Mouse (Mus musculus) limb, embryonic 11.5 days (tissue): ENCODE measurements at regions not wholly inside any gene's neighbourhood (a gene's known extent, or its start where the extent isn't known, plus 50 kb on each side); places are given as distances from the start of the nearest gene placed in this dataset.

ENCODE experiments used
- ATAC-seq: fragments of 200-750 bp; cut with Nextera tagmentation; 2 replicates; pipeline ENCODE4 v1.8.0; 2017; ENCODE audit warnings: low read depth; ENCODE audit not compliant: insufficient number of reproducible peaks, low FRiP score, low TSS enrichment
- DNase-seq: peaks from one replicate; pipeline ENCODE4 v3.0.0-alpha.2; 2015; ENCODE audit warnings: low spot score
- H3K27ac ChIP-seq: fragments of 300-500 bp; sonication (generic); replicated peaks from 2 replicates; pipeline ENCODE4 v1.5.1; 2014; ENCODE audit warnings: low read depth, mild to moderate bottlenecking, low read length
- H3K27me3 ChIP-seq: fragments of 300-500 bp; sonication (generic); 2 replicates; pipeline ENCODE4 v1.6.1; 2014; ENCODE audit warnings: mild to moderate bottlenecking, low read length, mixed read lengths; ENCODE audit not compliant: control insufficient read depth, insufficient read depth
- H3K36me3 ChIP-seq: fragments of 300-500 bp; sonication (generic); 2 replicates; pipeline ENCODE4 v1.6.1; 2014; ENCODE audit warnings: mild to moderate bottlenecking, low read length, moderate library complexity, mixed read lengths; ENCODE audit not compliant: control insufficient read depth, insufficient read depth
- H3K4me1 ChIP-seq: fragments of 300-500 bp; sonication (generic); 2 replicates; pipeline ENCODE4 v1.6.1; 2014; ENCODE audit warnings: low read length, mixed read lengths; ENCODE audit not compliant: control insufficient read depth, insufficient read depth
- H3K4me2 ChIP-seq: fragments of 300-500 bp; sonication (generic); 2 replicates; pipeline ENCODE4 v1.6.1; 2014; ENCODE audit warnings: low read depth, mild to moderate bottlenecking, moderate library complexity; ENCODE audit not compliant: severe bottlenecking
- H3K4me3 ChIP-seq: fragments of 300-500 bp; sonication (generic); 2 replicates; pipeline ENCODE4 v1.5.1; 2014; ENCODE audit warnings: low read depth, low read length
- H3K9ac ChIP-seq: fragments of 300-500 bp; sonication (generic); 2 replicates; pipeline ENCODE4 v1.6.1; 2014; ENCODE audit warnings: mild to moderate bottlenecking, low read length
- H3K9me3 ChIP-seq: fragments of 300-500 bp; sonication (generic); 2 replicates; pipeline ENCODE4 v1.6.1; 2016; ENCODE audit warnings: low read length; ENCODE audit not compliant: control insufficient read depth
- WGBS: fragments of 180-500 bp; shearing (Covaris S2); extraction: QIAGEN DNeasy Blood & Tissue Kit; methylation state at CpG from one replicate; pipeline ENCODE4 v1.1.7; 2014; 5-methylcytosine and 5-hydroxymethylcytosine counted together

DNA sequence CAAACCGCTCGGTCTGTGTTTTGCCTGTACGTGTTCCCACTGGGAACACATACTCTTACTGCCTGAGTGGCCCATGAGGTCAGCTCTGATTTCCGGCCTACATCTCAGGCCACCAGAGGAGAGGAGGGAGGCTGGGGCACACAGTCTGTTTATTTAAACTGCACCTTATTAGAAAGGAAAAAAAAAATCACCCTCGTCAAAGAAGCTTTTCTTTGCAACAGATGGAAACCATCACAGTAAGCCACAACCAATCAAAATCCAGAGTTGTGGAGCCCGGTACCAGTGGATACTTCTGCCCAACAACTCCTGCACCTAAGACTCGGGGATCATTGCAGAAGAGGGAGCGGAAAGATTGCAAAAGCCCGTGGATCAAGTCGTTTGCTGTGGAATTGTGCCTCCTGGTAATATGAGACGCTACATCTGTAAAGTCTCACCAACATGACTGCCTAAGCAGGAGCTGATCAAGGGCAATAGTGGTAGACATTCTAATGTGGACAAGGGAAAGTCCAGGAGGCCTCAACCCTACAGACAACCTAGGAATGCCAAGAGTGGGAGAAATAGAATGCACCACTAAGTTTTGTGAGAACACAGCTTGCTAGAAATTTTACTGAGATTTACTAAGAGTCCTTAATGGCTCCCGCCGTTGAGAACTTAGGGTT lies 60.5 kb downstream of the Uqcrfs1 start:
- no peak overlapping the region for H3K4me3 ChIP-seq
- no peak overlapping the region for H3K9ac ChIP-seq
- no peaks in the 10 kb centered on the region for H3K36me3 ChIP-seq
- no peaks in the 10 kb centered on the region for H3K4me1 ChIP-seq
- H3K4me2 ChIP-seq: no peak overlapping the region
- ATAC-seq (peak; percentile 91), DNase-seq (peak; percentile 71)
- peak overlapping the region; percentile 84 for H3K27ac ChIP-seq
- H3K27me3 ChIP-seq: no peaks in the 10 kb centered on the region
- WGBS: 34% methylated on average over 13 of the region's 13 CpGs
- H3K9me3 ChIP-seq: no peaks in the 10 kb centered on the region

DNA sequence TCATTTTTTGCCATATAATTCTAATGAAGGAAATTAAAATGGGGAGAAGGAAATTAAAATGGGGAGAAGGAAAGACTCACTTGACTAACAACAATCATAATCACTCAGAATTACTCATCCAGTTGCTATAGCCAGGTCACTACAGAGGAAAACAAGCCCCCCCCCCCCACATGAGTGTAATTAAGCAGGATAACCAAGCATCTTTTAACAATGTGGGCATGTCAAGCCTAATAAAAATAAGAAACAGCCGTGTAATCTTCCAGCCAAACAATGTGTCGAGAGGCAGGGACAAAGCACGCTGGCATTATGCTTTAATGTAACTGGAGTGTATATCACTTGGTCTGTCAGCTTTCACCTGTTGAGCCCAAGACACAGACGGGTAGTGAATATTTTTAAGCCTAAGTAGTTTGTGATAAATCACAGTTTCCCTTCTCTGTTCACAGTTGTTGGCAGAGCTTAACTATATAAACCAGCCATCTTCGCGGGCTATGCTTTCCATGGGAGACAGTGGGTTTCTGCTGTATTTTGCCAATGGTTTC lies 66.0 kb downstream of the Uqcrfs1 start:
- DNase-seq: no peak
- Histone ChIP-seq H3K36me3 (no peaks in the 10 kb centered on the region), H3K9ac (no peak overlapping the region), H3K4me3 (no peak overlapping the region), H3K27me3 (no peaks in the 10 kb centered on the region), H3K27ac (no peak overlapping the region), H3K9me3 (no peaks in the 10 kb centered on the region), H3K4me1 (no peaks in the 10 kb centered on the region), H3K4me2 (no peak overlapping the region)
- no peak for ATAC-seq
- 34% methylated on average over 6 of the region's 6 CpGs for WGBS

DNA sequence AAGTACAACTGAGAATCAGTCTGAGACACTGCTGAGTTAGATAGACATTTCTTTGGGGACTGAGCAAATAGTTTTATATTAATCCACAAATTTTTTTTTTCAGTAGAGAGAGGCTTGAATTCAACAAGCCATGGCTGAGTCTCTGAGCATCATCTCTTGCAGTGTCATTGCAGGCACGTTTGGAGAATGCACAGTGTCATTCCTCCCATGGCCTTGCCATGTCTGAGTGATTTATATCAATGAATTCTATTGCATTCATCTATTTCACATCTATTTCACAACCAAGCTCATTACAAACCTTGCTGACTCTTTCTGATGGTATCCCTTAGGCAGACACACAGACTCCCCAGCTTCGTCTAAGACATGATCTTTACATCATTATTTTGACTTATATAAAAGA lies 66.6 kb downstream of the Uqcrfs1 start:
- Histone ChIP-seq H3K36me3 (no peaks in the 10 kb centered on the region), H3K4me2 (no peak overlapping the region), H3K9ac (no peak overlapping the region), H3K27ac (no peak overlapping the region), H3K9me3 (no peaks in the 10 kb centered on the region), H3K4me3 (no peak overlapping the region), H3K4me1 (no peaks in the 10 kb centered on the region), H3K27me3 (no peaks in the 10 kb centered on the region)
- 55% methylated on average over 2 of the region's 2 CpGs for WGBS
- no peak for DNase-seq
- no peak for ATAC-seq

DNA sequence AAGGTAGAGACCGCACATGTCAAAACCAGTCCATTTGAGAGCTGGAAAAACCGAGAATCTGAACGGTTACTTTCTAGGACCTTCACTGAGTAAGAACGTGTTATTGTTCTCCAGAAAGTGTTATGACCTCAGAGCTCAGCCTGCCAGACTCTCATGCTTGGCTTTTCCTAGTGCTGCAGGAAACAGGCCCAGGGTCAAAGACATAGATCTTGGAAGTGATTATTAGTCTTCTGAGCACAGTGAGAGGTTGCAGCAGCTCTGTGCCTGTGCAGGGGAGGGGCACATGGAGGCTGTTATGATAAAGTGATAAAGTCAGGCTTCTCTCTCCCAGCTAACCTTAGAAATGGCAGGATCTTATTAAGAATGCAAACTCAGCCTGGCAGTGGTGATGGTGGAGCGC lies 73.9 kb downstream of the Uqcrfs1 start:
- Histone ChIP-seq H3K4me2 (no peak overlapping the region), H3K36me3 (no peaks in the 10 kb centered on the region), H3K27ac (no peak overlapping the region), H3K4me1 (0 out of 2 replicates have a peak, but pooled peaks cover 2% of the 10 kb centered on the region), H3K4me3 (no peak overlapping the region), H3K9ac (no peak overlapping the region), H3K27me3 (no peaks in the 10 kb centered on the region), H3K9me3 (no peaks in the 10 kb centered on the region)
- no peak for DNase-seq
- ATAC-seq: no peak
- WGBS: 85% methylated on average over 5 of the region's 5 CpGs

DNA sequence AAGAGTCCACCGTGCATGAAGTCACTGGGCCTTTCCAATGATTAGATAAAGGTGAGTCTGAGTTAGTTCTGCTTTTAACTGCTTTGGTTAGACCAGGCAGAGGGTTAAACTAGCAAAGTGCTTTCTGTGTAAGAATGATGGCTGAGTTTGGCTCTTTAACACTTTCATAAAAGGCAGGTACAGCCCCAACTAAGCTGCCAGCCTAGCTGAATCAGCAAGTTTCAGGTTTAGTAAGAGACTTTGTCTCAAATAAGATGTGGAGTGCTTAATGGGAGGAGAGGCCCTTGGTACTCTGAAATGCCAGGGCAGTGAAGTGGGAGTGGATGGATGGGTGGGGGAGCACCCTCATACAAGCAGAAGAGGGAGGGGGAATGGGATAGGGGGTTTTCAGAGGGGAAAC lies 78.1 kb downstream of the Uqcrfs1 start:
- no peak overlapping the region for H3K4me2 ChIP-seq
- no peak overlapping the region for H3K27ac ChIP-seq
- DNase-seq: no peak
- ATAC-seq: no peak
- H3K36me3 ChIP-seq: no peaks in the 10 kb centered on the region
- 81% methylated on average over 1 of the region's 1 CpGs for WGBS
- no peaks in the 10 kb centered on the region for H3K27me3 ChIP-seq
- no peak overlapping the region for H3K4me3 ChIP-seq
- no peaks in the 10 kb centered on the region for H3K9me3 ChIP-seq
- 0 out of 2 replicates have a peak, but pooled peaks cover 2% of the 10 kb centered on the region for H3K4me1 ChIP-seq
- no peak overlapping the region for H3K9ac ChIP-seq

DNA sequence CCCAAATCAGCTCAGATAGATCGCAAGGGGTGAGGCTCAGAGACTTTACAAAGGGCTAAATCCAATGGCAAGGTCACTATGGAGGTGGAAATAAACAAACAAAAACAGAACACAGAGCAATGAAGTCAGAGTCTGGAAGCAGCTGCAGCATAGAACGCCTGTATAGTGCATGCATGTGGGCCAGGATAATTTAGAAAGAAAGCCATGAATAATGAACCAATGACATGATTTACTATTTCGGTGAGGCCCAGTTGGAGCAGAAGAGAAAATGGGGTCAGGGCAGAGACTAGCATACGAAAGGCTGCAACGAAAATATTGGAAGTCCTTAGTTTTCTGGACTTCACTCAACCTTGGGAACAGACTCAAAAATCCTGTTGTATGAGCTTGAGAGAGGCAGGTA lies 79.7 kb downstream of the Uqcrfs1 start:
- ATAC-seq: no peak
- Histone ChIP-seq H3K4me1 (no peaks in the 10 kb centered on the region), H3K4me3 (no peak overlapping the region), H3K9ac (no peak overlapping the region), H3K4me2 (no peak overlapping the region), H3K9me3 (no peaks in the 10 kb centered on the region), H3K36me3 (no peaks in the 10 kb centered on the region), H3K27ac (no peak overlapping the region), H3K27me3 (no peaks in the 10 kb centered on the region)
- 63% methylated on average over 5 of the region's 5 CpGs for whole genome bisulfite sequencing
- DNase-seq: no peak

DNA sequence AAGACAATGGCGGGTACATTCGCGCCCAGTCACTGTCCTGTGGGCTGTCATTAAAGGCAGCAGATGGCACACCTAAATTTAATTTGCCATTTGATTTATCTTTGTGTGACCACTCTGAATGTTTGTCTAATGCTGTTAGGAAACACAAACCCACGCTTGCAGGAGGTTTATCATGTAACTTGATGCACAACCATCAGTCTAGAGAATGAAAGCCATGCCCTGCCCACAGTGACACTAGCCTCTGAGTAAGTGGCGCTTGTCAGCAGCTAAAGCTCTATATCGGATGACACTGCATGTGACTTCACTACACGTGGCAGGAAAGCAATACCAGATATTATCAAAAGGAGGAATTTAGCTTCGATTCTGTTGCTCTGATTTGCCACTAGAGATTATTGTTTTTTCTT lies 89.9 kb downstream of the Uqcrfs1 start:
- DNase-seq (no peak), ATAC-seq (no peak)
- H3K36me3 ChIP-seq: no peaks in the 10 kb centered on the region
- WGBS: 73% methylated on average over 8 of the region's 8 CpGs
- H3K9me3 ChIP-seq: no peaks in the 10 kb centered on the region
- no peaks in the 10 kb centered on the region for H3K27me3 ChIP-seq
- no peak overlapping the region for H3K4me3 ChIP-seq
- H3K4me1 ChIP-seq: no peaks in the 10 kb centered on the region
- no peak overlapping the region for H3K4me2 ChIP-seq
- H3K9ac ChIP-seq: no peak overlapping the region
- H3K27ac ChIP-seq: no peak overlapping the region

DNA sequence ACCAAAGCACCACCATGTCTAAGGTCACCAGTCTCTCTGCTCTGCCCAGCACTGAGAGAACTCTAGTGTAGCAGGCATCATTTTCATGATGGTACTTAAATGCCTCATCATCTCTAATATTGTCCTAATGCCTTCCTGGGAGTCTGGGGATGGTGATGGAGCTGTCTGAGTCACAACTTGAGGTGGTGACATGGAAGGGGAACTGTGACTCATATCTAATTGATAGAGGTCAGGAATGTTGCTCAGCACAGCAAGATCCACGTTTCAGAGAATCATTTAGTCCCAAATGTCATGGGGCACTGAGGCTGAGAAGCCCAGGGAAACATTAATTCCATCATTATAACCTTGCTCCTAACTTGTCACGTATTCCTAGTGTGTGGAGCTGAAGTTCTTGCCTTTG lies 93.0 kb downstream of the Uqcrfs1 start:
- H3K9me3 ChIP-seq: no peaks in the 10 kb centered on the region
- H3K4me3 ChIP-seq: no peak overlapping the region
- H3K27ac ChIP-seq: no peak overlapping the region
- no peaks in the 10 kb centered on the region for H3K36me3 ChIP-seq
- H3K4me2 ChIP-seq: no peak overlapping the region
- no peaks in the 10 kb centered on the region for H3K4me1 ChIP-seq
- ATAC-seq (no peak), DNase-seq (no peak)
- no peaks in the 10 kb centered on the region for H3K27me3 ChIP-seq
- H3K9ac ChIP-seq: no peak overlapping the region
- WGBS: 65% methylated on average over 2 of the region's 2 CpGs

DNA sequence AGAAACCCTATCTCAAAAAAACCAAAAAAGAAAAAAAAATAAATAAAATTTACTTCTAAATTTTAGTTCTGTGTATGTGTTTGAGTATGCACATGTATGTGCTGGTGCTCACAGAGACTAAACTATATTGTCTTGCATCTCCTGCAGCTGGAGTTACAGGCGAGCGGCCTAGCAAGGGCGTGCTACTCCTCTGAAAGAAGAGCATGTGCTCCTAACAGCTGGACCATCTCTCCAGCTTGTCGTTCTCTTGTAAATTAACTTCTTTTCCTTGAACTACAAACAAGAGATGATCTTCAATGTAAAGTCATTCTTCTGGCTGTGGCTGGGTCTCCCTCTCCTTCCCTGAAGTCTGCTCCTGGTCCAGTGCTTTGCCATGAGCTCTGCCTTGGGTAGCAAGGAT lies 96.3 kb downstream of the Uqcrfs1 start:
- no peak for ATAC-seq
- Histone ChIP-seq H3K4me3 (no peak overlapping the region), H3K36me3 (no peaks in the 10 kb centered on the region), H3K9ac (no peak overlapping the region), H3K27me3 (no peaks in the 10 kb centered on the region), H3K4me2 (no peak overlapping the region), H3K27ac (no peak overlapping the region), H3K4me1 (no peaks in the 10 kb centered on the region), H3K9me3 (no peaks in the 10 kb centered on the region)
- DNase-seq: no peak
- WGBS: 93% methylated on average over 4 of the region's 4 CpGs
